Mouse (Mus musculus): ENCODE data around the gene Lpin1.

DNA sequence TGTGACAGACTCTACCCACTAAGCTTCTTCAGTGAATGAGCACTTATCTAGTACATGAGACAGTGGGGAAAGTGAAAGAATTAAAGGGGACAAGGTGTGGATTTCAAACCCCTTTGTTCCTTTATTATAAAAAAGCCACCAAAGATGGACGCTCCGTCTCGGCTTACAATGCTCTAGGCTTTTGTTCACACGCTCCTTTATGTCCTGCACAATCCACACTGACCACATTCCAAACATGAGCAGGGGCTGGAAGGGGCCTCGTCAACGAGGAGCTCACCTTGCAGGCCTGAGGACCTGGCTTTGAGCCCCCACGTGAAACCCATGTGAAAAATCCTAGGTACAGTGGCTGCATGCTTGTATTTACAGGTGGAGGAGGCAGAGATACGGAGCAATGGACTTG is 33.9 kb upstream of the Lpin1 start:
- TF ChIP-seq CTCF (IDR thresholded peaks at IDR 0.05) (no peak), EP300 (IDR thresholded peaks at IDR 0.05) (no peak)
